Mouse (Mus musculus) layer of hippocampus, adult 18-20 months (tissue): ENCODE results near the gene Shf. TPM values are rescaled to one million over a fixed set of nuclear protein-coding genes. Genes with fewer than 3 reads are reported as not detected.
A peak's percentile ranks its signal among the peaks of the same experiment; 100 is the strongest.

ENCODE experiments used
- DNase-seq, 2 experiments: peaks; one replicate each; pipeline ENCODE4 v3.0.0; 2022; ENCODE audit warnings: low spot score in 2 of 2
- total RNA-seq, 2 experiments: library from RNA; stranded (reverse); gene quantifications; 2 replicates each; pipeline ENCODE4 v1.2.3; 2021

Shf gene
- total RNA-seq, 2 experiments from 2014 or later, result 58.8 to 61.2 TPM

DNA sequence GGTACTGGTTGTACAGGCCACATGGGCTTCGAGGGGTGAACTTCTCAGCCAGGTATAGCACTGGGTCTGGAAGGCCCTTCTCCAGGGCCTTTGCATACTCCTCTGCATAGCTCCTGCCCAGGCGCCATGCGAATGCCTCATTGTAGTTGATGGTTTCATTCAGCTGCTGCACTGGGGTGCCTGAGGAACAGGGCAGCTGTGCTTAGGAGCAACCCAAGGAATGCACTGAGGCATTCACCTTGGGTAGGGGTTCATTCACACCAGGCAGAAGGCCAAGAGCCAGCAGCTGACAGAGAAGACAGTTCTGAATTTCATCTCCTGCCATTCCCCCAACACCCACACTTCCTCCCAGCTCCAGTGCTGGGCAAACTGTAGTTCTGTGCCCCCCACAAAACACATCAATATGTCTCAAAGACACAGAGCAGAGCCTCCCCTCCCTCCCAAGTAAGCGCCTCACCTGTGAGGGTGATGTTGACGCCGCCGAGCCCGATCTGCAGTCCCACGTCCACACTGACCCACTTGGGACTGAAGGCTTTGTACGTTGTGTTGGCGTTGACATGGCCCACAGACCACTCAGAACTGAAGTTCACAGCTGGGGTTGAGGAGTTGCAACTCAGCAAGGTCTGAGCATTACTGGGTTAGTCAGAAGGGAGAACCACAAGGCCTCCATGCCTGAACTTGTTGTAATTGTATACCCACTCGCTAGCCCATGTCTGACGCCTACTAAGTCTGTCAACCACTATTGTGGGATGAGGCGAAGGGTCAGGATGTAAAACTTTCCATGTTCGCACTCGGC is 63.7 kb downstream of the Shf start:
- DNase-seq, result no peak

DNA sequence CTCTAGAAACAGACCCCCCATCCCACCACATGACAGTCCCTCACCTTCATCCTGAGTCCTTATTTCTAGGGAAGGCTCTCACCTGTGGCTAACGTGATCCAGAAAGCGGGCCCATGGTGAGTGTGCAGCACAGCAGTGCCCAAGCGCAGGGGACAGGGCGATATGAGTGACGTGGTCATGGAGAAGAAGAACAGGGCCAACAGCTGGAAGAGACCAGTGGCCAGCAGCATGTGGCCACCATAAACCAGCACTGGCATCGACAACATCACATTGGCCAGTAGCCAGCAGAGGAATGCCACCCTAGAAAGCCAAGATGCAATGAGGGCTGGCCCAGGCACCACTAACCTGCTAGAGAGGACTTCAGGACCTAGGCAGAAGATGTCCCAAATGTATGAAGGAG is 64.4 kb downstream of the Shf start:
- no peak for DNase-seq

DNA sequence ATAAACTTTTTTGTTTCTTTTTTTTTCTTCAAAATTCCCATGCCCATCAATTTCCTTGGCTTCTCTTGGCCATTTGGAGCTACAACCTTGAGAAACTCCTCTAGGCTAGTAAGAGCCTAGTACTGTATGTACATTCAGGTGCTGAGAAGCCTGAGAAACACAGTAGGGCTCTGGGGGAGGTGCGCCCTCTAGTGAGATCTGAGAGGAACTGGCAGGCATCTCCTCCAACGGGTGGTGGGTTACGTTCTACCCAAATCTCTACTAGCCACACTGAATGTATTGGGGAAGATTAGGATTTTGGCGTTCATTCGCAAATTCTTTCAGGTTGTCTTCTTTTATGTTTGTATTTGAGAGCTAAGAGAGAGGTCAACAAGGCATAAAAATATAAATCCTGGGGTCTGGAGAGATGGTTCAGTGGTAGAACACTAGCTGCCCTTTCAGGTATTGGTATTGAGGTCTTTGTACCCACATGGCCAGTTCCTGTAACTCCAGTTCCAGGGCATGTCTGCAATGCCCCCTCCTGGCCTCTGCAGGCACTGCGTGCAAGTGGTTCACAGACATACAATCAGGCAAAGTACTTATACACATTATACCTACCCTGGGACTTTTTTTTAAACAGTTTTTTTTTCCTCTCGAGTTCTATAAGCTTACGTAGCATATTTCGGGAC is 66.3 kb downstream of the Shf start:
- peak; percentile 16 to 61 for DNase-seq

DNA sequence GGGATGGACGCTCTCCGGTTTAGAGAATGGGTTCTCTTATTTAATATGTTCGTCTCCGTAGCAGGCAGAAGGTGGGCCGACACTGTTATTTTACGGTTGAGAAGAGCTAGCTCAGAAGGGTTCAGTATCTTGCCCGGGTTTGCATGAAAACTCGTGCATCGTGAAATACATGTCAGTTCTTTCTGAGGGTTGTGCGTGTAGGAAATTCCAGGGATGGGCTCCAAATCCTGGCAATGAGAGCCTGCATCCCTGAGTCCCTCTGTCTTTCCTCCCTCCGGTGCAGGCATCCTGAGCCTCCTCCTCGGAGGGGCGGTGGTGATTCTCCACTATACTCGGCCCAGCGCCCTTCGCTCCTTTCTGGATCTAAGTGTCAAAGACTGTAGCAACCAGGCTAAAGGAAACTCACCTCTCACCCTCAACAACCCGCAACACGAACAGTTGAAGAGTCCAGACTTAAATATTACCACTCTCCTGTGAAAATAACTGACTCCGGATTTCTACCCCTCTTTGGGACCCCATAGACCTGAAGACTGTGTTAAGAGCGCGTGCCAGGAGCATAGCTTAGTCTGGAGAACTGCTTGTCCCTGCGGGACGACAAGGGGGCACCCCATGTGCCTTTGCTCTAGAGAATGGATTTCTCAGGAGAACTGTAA is 66.9 kb downstream of the Shf start:
- no peak for DNase-seq

DNA sequence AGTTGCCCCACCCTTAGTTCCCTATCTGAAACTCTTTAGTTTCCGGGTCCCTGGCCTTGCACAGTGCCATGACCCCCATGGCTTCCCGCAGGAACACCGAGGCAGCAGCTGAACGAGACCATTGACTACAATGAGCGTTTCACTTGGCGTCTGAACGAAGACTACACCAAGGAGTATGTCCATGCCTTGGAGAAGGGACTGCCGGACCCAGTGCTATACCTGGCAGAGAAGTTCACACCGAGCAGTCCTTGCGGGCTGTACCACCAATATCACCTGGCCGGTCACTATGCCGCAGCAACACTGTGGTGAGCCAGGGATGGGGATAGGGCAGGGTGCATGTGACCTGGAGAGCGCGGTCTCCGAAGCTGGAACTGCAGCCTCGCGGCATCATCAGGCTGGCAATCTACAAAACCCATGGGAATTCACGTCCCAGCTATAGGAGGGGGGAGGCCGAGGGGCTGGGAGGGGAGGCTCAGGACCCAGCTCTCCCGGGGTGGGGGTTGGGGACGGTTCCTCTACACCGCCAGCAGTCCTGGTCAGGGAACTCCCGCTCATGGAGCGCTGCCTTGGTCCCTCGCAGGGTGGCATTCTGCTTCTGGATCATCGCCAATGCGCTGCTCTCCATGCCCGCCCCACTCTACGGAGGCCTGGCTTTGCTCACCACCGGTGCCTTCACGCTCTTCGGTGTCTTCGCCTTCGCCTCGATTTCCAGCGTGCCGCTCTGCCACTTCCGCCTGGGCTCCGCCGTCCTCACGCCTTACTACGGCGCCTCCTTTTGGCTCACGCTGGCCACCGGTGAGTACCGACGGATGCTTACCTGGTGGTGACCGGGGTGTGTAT is 67.7 kb downstream of the Shf start:
- DNase-seq, result peak in 1 of 2 experiments; percentile 13

DNA sequence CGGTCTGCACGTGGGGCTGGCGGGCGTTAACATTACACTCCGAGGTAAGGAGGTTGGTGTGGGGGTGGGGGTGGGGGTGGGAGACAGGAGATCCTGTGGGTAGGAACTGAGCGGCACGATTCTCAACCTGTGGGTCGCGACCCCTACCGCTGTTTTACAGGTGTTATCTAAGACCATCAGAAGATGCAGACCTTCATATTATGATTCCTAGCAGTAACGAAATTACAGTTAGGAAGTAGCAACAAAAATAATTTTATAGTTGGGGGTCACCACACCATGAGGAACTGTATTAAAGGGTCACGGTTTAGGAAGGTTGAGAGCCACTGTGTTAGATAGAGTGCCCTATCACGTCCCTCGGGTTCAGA is 68.3 kb downstream of the Shf start:
- no peak for DNase-seq

DNA sequence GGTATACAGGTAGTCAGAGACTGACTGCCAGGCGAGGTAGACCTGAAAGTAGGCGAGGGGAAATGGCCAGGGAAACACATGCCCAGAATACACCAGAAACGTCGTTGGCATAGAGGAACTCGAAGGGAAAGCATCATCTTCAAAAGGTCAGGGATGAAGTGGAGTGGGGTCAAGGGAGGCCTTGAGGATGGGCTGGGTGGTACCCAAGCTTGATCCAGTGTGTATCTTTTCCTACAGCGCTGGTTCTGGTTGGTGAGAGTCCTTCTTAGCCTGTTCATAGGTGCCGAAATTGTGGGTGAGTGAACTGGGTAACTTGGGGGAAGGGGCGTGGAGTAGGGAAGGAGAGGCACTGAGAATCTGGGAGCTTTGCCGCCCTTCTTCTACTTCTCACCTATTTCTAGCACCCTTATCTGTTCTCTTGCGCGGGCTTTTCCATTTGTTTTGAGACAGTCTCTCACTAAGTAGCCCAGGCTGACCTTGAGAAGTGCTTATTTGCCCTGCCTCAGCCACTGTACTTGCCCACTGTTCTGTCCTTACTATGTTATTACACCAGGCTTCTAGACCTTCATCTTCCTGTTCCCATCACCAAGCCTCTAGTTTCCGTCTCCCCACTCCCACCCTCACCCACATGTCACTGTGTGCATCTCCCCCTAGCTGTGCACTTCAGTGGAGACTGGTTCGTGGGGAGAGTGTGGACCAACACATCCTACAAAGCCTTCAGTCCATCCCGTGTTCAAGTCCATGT is 68.9 kb downstream of the Shf start:
- no peak for DNase-seq

Other genes with a start within 250 kb of the Shf start
- 100 to 1,000 TPM; 114 to 128 TPM for gene B2m, start 221.5 kb downstream of the Shf start, total RNA-seq
- not detected for gene Trim69, start 208.5 kb downstream of the Shf start, total RNA-seq
- not detected for gene Patl2, start 183.0 kb downstream of the Shf start, total RNA-seq
- not detected for gene Terb2, start 182.9 kb downstream of the Shf start, total RNA-seq
- gene Sord, start 134.4 kb downstream of the Shf start, total RNA-seq, result 10 to 100 TPM; 20.2 to 20.9 TPM
- under 1 TPM in 1 of 2 experiments, not detected in 1; 0.07 TPM for gene Duox2, start 70.7 kb downstream of the Shf start, total RNA-seq
- gene Duoxa2, start 70.3 kb downstream of the Shf start, total RNA-seq, result not detected
- under 1 TPM in 1 of 2 experiments, not detected in 1; 0.33 TPM for gene Duoxa1, start 55.4 kb downstream of the Shf start, total RNA-seq
- not detected for gene Duox1, start 53.5 kb downstream of the Shf start, total RNA-seq
- gene Slc28a2, start 57.3 kb upstream of the Shf start, total RNA-seq, result under 1 TPM; 0.10 to 0.13 TPM
- gene Gm14085, start 115.8 kb upstream of the Shf start, total RNA-seq, result not detected
- 10 to 100 TPM; 85.0 TPM for gene Gatm, start 242.1 kb upstream of the Shf start, total RNA-seq